Mouse (Mus musculus) heart, postnatal 0 days (tissue): ENCODE measurements around the gene Ccdc115.

Experiments used
- CTCF ChIP-seq: IDR thresholded peaks from 2 replicates; pipeline ENCODE4 v1.5.1; 2016; ENCODE audit warnings: antibody characterized with exemption, control low read depth, low read depth
- EP300 ChIP-seq: IDR thresholded peaks from 2 replicates; pipeline ENCODE4 v1.6.1; 2016; ENCODE audit warnings: antibody characterized with exemption, low read depth

DNA sequence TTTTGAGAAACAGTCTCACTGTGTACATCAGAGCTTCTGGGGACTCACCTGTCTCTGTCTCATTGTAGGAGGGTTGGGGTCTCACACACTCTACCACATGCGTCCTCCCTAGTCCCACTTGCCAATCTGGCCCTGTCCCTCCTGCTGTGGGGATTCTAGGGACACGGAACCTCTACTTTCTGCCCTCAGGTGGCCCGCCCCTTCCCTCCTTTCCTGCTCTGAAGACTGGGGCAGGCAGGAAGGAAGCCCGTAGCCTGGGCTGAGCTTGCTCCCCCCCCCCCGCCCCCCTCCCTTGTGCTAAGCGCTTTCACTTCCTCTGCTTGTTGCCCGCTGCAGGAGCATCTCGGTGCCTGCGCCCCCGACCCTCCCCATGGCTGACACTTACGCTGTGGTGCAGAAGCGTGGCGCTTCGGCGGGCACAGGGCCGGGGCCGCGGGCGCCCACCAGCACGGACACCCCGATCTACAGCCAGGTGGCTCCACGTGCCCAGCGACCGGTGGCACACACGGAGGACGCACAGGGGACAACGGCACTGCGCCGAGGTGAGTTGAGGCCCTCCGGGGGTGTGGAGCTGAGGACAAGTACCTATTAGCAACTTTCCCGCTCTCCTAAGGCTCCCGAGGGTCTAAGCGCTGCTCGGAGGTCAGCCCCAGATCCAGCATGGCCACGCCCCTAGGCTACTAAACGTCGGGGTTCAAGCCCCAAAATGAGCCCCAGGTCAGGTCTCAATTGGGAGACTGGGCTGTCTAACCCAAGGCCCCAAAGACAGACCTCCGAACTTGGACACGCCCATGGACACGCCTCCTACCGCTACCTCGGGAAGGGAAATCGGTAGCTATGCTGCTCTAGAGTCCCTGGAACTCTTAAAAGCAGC, 33.2 kb upstream of the Ccdc115 start:
- TF ChIP-seq CTCF (no peak), EP300 (no peak)
